Mouse (Mus musculus) common myeloid progenitor, adult 5-6 weeks (primary cell): ENCODE results near the gene Irx6. TPM values are rescaled to one million over a fixed set of nuclear protein-coding genes. Genes with fewer than 3 reads are reported as not detected.

Experiments used
- ATAC-seq: replicated peaks from 2 replicates; pipeline ENCODE4 v1.8.0; 2016; ENCODE audit warnings: low read depth, mild to moderate bottlenecking, moderate TSS enrichment, inconsistent platforms; ENCODE audit not compliant: poor library complexity, severe bottlenecking
- total RNA-seq: library from RNA; stranded (forward); fragments of 200-1000, 187-1606 nt; gene quantifications from 2 replicates; pipeline ENCODE4 v1.2.3, GENCODE M21; 2017

The Irx6 gene
- total RNA-seq, 1 experiment from 2014 or later, result not detected

GRCm38 (mm10) chr8:92721266-92721935 is 47.3 kb downstream of the Irx6 start:
- no peak for ATAC-seq

- no peak for ATAC-seq
These were observed 47.8 kb downstream of the Irx6 start for GRCm38 (mm10) chr8:92721936-92722321.

GRCm38 (mm10) chr8:92723320-92723719 is 49.2 kb downstream of the Irx6 start:
- ATAC-seq, result no peak

GRCm38 (mm10) chr8:92723947-92724346 is 49.9 kb downstream of the Irx6 start:
- ATAC-seq, result no peak

- ATAC-seq, result no peak
These were observed 50.3 kb downstream of the Irx6 start for GRCm38 (mm10) chr8:92724359-92724758.

Other genes with a start within 250 kb of the Irx6 start
- gene Mmp2, start 153.0 kb downstream of the Irx6 start, total RNA-seq, result 2.3 and 4.9 TPM in 2 replicates
- gene Lpcat2, start 181.1 kb downstream of the Irx6 start, total RNA-seq, result 15.2 and 16.8 TPM in 2 replicates
- 1.4 and 1.9 TPM in 2 replicates for gene Capns2, start 227.1 kb downstream of the Irx6 start, total RNA-seq